Mouse (Mus musculus) small intestine, adult 2 months (tissue): ENCODE results near the gene Zc3h14.

Experiments
- CTCF ChIP-seq: fragments of 200-500 bp; IDR thresholded peaks from 2 replicates; pipeline ENCODE4 v1.5.1; 2012; ENCODE audit warnings: low read depth, mild to moderate bottlenecking, control low read depth, inconsistent platforms, low read length, moderate library complexity, mixed read lengths; ENCODE audit not compliant: insufficient replicate concordance, insufficient read length; ENCODE audit errors: extremely low read depth
- POLR2A ChIP-seq: fragments of 200-500 bp; IDR thresholded peaks from 2 replicates; pipeline ENCODE4 v1.6.1; 2012; ENCODE audit warnings: low read depth, mild to moderate bottlenecking, control low read depth, inconsistent platforms, low read length, moderate library complexity

GRCm38 (mm10) chr12:98833901-98834300 lies 87.1 kb downstream of the Zc3h14 start:
- TF ChIP-seq CTCF (no peak), POLR2A (no peak)
